Mouse (Mus musculus) left cerebral cortex, postnatal 14 days (tissue): ENCODE measurements at regions not wholly inside any gene's neighbourhood (a gene's known extent, or its start where the extent isn't known, plus 50 kb on each side); places are given as distances from the start of the nearest gene placed in this dataset.

Experiments used
- DNase-seq, 2 experiments: peaks; one replicate each; pipeline ENCODE4 v3.0.0; 2021 to 2022; ENCODE audit warnings: low spot score in 2 of 2, mixed read lengths in 1 of 2
- intact Hi-C: fragments of 180-260 bp; cut with DNase I; formaldehyde crosslinking; loops from one replicate; pipeline ENCODE4 v1.15.1; 2025

DNA sequence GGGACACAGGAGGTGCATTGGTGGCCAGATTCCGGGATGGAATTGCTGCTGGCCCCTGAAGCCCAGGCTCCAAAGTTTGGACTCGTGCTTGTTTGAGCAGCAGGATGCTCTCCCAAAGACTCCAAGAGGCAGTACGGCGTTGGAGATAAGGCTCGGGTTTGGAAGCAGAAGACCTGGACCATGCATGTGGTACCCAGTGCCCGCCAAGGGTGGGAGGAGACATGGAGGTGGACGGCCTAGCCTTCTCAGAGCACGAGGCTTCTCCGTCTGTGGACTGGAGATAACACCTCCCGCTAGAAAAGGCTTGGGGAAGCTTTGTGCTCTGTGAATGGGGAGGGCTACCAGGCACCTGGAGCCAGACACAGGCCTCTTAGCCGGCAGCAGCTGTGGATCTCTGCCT, 271.7 kb downstream of the Rps6kc1 start:
- no peak for DNase-seq
- intact Hi-C loops = no loop called here

DNA sequence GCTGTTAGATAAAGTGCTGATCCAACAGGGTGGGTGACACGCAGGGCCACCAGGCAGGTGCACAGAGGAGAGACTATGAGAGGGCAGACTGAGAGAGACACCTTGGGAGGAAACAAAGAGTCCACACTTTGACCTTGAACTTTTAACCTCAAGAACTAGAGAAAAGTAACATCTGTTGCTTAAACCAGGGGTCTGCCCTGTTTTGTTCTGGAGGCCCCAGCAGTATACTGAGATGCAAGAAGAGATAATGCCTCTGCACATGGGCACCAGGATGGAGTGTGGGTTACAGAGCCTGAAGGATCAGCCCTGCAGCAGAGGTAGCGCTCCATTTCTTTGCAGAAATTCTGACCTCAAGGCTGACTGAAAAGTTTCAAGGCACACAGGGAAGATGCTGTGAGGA, 276.6 kb downstream of the Rps6kc1 start:
- no peak for DNase-seq
- intact Hi-C loops = no loop called here

DNA sequence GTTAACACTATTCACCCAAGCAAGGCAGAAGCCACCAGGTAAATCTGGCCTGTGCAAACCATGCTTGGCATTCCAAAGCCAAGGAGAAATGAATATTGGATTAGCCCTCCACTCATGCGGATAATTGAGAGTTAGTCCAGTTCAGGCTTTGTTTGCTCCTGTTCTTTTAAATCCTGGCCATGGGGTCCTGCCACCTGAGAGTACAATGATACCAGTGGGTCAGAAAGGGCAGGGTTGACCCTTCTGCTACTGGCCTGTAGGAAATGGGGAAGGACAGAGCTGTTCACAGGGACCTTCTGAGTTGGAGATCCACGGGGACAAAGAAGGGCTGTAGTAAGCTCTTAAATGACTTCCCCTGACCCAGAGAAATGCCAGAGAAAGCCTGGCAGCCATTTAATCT, 279.9 kb downstream of the Rps6kc1 start:
- intact Hi-C loops = no loop called here
- DNase-seq = no peak

- DNase-seq = no peak
- intact Hi-C loops = no loop called here
Measured at GRCm38 (mm10) chr1:190630193-190630592, 281.4 kb downstream of the Rps6kc1 start.

DNA sequence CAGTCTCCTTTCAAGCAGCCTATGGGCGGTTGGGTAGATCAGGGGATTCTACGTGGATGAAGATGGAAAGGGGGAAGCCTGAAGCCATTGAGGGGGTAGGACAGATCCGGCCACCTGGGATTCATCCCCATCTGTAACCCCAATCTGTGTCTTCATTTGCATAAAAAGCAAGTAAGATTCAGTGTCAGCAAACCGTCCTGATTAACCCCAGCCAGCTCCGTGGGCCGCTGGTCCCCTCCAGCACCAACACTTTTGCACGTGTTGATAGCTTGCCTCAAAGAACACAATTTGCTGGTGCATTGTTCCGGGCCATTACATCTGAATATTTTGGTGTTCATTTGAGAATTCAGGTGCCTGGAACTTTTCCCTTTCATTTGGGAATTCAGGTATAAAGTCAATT, 287.7 kb downstream of the Rps6kc1 start:
- DNase-seq = no peak
- intact Hi-C loops = no loop called here

GRCm38 (mm10) chr1:190600425-190600824, 311.1 kb downstream of the Rps6kc1 start:
- DNase-seq = no peak
- intact Hi-C loops = no loop called here

GRCm38 (mm10) chr1:190599622-190600021, 311.9 kb downstream of the Rps6kc1 start:
- DNase-seq = no peak
- intact Hi-C loops = no loop called here

DNA sequence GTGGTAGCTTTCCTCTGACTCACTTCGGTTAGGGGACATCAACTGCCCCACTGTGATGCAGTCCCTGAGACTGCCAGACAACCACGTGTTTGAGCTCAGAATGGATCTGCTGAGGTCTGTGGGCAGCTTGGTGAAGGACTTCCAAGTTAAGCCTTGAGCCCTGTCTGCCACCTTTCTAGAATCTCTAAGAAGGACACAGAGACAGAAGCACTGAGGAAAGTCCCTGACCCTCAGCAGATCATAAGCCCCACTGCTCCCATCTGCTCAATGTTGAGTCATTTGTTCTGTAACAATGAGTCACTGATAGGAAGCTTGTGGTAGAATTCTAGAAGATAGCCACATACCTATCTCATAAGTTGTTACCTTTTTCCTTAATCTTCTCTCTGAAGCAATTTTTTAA, 315.4 kb downstream of the Rps6kc1 start:
- intact Hi-C loops = no loop called here
- no peak for DNase-seq

- intact Hi-C loops = no loop called here
- DNase-seq = no peak
Measured at GRCm38 (mm10) chr1:190591621-190592020, 319.9 kb downstream of the Rps6kc1 start.

DNA sequence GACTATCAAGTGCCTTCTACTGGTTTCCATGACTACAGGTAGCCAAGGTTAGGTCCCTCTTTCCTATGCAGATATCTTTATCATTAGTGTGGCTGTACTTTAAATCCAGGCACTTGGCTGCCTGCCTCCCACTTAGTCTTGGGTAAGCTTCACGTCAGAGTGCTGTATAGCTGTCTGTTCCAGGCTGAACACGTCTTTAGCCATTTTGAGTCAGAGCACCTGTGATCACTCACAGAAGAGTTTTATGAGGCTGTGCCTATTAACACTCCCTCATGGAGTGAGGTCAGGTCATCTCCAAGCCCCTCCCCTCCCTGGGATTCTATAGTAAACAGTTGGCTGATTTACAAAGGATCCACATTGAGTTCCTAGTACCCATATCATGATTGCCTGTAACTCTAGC, 322.0 kb downstream of the Rps6kc1 start:
- intact Hi-C loops = no loop called here
- DNase-seq = no peak

GRCm38 (mm10) chr1:190583272-190583671, 328.3 kb downstream of the Rps6kc1 start:
- intact Hi-C loops = no loop called here
- peak; percentile 19 to 50 for DNase-seq

- DNase-seq = no peak
- intact Hi-C loops = no loop called here
Measured at GRCm38 (mm10) chr1:190580653-190581052, 330.9 kb downstream of the Rps6kc1 start.

GRCm38 (mm10) chr1:190570981-190571380, 340.6 kb downstream of the Rps6kc1 start:
- DNase-seq = no peak
- intact Hi-C loops = no loop called here

GRCm38 (mm10) chr1:190570563-190570962, 341.0 kb downstream of the Rps6kc1 start:
- no peak for DNase-seq
- intact Hi-C loops = no loop called here

GRCm38 (mm10) chr1:190566744-190567143, 344.8 kb downstream of the Rps6kc1 start:
- intact Hi-C loops = no loop called here
- DNase-seq = no peak

- intact Hi-C loops = no loop called here
- no peak for DNase-seq
Measured at GRCm38 (mm10) chr1:190562865-190563457, 348.6 kb downstream of the Rps6kc1 start.

DNA sequence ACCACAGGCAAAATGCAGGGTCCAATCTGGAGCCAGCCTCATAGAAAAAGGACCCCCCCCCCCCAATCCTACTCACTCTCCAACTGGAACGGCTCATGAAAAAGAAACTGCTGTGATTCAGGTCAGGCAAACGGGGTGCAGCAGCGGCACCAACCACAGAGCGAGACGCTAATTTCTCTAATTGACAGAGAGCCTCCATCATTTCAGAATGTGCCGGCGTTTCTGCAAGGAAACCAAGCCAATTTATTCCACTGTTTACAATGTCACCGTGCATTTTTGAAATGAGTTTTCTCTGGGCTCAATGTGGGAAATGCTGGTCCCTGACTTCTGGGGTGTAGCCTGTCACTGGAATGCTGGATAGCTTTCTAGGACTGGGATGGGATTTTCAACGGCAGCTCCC, 351.5 kb downstream of the Rps6kc1 start:
- no peak for DNase-seq
- intact Hi-C loops = no loop called here

- DNase-seq = no peak
Measured at GRCm38 (mm10) chr1:190541892-190542291, 369.7 kb downstream of the Rps6kc1 start.

GRCm38 (mm10) chr1:190532879-190533676, 362.6 kb upstream of the Prox1 start:
- DNase-seq = no peak
- intact Hi-C loops = no loop called here

More at GRCm38 (mm10) chr1:190541892-190542291, 369.7 kb downstream of the Rps6kc1 start:
- intact Hi-C loops = no loop called here

DNA sequence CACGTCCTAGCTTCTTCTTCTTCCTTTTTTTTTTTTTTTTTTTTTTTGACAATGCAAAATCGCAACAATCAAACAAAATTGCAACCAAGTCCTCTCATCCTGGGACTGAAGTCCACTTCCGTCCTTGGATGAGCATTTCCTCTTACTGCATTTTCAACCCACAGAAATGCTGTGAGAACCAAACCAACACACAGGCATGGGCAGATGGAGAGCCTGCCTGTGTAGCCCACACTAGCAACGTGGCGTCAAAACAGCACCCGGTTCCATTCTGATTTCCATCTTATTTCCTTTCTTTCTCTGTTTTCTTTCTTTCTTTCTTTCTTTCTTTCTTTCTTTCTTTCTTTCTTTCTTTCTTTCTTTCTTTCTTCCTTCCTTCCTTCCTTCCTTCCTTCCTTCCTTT, 360.7 kb upstream of the Prox1 start:
- intact Hi-C loops = no loop called here
- no peak for DNase-seq

GRCm38 (mm10) chr1:190530079-190530478, 359.6 kb upstream of the Prox1 start:
- intact Hi-C loops = no loop called here
- DNase-seq = no peak
